Mouse (Mus musculus): ENCODE data around the gene Cox7a2. TPM values are rescaled to one million over a fixed set of nuclear protein-coding genes. Genes with fewer than 3 reads are reported as not detected.

Gene Cox7a2
- 506 TPM for polyA plus RNA-seq (2021)

- POLR2A ChIA-PET = interaction anchor here (0.7 to 0.9 kb wide), 3 partner anchors 9 to 284 kb away, joined by 3 read pairs; no protein-coding TSS in a partner anchor
- DNase-seq (ENCODE audit: low read depth, low spot score) (peak; percentile 54), ATAC-seq (peak; percentile 94)
- no peak for TF ChIP-seq CTCF (IDR thresholded peaks at IDR 0.05)
- in situ Hi-C loops (cut with MboI; ENCODE audit: low pct_unique_long_range_greater_than_20kb) = no loop called here
- CTCF ChIA-PET = interaction anchor here (0.9 to 1.2 kb wide), 3 partner anchors 12 to 17 kb away, joined by 3 to 4 read pairs (median 3); no protein-coding TSS in a partner anchor
- H3K27me3 ChIP-seq = no peaks in the 10 kb centered on the region
Measured at GRCm38 (mm10) chr9:79759385-79760005, at the start of gene Cox7a2. Gene Cox7a2, minus strand, starts transcription at chr9:79759878.

DNA sequence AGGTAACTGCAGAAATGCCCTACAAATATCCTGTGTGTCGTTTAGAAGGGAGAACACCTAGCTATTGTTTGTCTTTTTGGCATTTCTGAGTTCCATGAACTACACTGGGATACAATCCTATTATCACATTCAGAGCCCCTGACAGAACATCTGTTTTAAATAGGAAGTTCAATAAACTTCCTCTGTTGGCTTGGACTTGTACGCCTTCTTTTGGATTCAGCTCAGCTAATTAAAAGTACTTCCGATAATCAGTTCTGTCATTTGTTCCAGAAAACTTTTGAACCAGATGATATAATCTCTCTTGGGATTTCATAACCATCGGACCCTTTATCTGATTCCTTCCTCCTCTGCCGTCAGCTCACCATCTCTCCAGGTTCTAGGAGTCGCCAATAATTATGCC, 49.7 kb upstream of the Cox7a2 start:
- ATAC-seq = no peak
- in situ Hi-C loops (cut with MboI; ENCODE audit: low pct_unique_long_range_greater_than_20kb) = no loop called here
- no peak for DNase-seq (ENCODE audit: low read depth, low spot score)
- peaks cover 33% of the 10 kb centered on the region for H3K27me3 ChIP-seq
- ChIA-PET POLR2A (no interaction called here), CTCF (interaction anchor here (0.7 kb wide), 1 partner anchor 187 kb away, joined by 3 read pairs; no protein-coding TSS in a partner anchor)
- TF ChIP-seq CTCF (IDR thresholded peaks at IDR 0.05) = no peak

GRCm38 (mm10) chr9:79807178-79807577, 47.5 kb upstream of the Cox7a2 start:
- in situ Hi-C loops (cut with MboI; ENCODE audit: low pct_unique_long_range_greater_than_20kb) = no loop called here
- ChIA-PET CTCF (interaction anchor here (0.7 to 2.3 kb wide), 7 partner anchors 12 to 213 kb away, joined by 3 to 13 read pairs (median 5); no protein-coding TSS in a partner anchor), POLR2A (no interaction called here)
- no peak for TF ChIP-seq CTCF (IDR thresholded peaks at IDR 0.05)
- no peak for ATAC-seq
- H3K27me3 ChIP-seq = peaks cover 45% of the 10 kb centered on the region
- DNase-seq (ENCODE audit: low read depth, low spot score) = no peak

DNA sequence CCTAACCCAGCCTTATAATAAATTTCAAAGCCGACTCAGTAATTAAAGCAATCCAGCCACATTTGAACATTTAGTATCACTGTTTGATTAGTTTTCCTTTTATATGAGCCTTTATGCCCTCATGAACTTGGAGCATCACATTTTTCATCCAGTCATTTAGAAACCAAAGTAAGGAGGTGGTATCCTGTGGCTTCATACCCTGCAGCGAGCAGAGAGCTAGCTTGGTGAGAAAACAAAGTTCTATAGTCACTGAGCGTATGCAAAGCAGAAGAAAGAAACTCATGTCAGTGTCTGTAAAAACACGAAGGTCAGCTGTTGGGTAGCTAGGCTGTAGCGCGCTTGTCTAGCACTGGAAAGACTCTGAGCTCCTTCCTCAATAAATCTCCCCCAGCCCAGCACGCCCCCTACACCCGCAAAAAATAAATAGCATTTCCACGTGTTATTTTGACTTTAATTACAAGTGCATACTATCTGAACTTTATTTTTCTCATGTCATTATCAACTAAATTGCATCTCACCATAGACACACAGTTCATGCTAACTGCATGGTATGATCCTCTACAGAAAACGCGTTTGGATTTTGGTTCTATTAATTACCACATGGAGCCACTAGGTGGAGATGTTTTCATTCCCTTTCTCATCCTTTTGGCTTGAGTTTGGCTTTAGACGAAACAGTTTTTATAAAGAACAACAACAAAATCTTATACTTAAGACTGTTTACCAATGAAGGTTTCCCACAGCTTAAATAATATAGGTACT, 46.8 kb upstream of the Cox7a2 start:
- H3K27me3 ChIP-seq = peaks cover 48% of the 10 kb centered on the region
- DNase-seq (ENCODE audit: low read depth, low spot score) = no peak
- CTCF ChIA-PET = interaction anchor here (0.7 to 2.3 kb wide), 11 partner anchors 9 to 213 kb away, joined by 3 to 13 read pairs (median 4); no protein-coding TSS in a partner anchor
- in situ Hi-C loops (cut with MboI; ENCODE audit: low pct_unique_long_range_greater_than_20kb) = no loop called here
- TF ChIP-seq CTCF (IDR thresholded peaks at IDR 0.05) = peak; percentile 51
- POLR2A ChIA-PET = no interaction called here
- no peak for ATAC-seq

GRCm38 (mm10) chr9:79805426-79805825, 45.7 kb upstream of the Cox7a2 start:
- in situ Hi-C loops (cut with MboI; ENCODE audit: low pct_unique_long_range_greater_than_20kb) = no loop called here
- POLR2A ChIA-PET = no interaction called here
- ATAC-seq (no peak), DNase-seq (ENCODE audit: low read depth, low spot score) (no peak)
- peaks cover 53% of the 10 kb centered on the region for H3K27me3 ChIP-seq
- no peak for TF ChIP-seq CTCF (IDR thresholded peaks at IDR 0.05)
- CTCF ChIA-PET = interaction anchor here (1.2 kb wide), 1 partner anchor 85 kb away, joined by 3 read pairs; no protein-coding TSS in a partner anchor

- TF ChIP-seq CTCF (IDR thresholded peaks at IDR 0.05) = no peak
- ATAC-seq (no peak), DNase-seq (ENCODE audit: low read depth, low spot score) (no peak)
- in situ Hi-C loops (cut with MboI; ENCODE audit: low pct_unique_long_range_greater_than_20kb) = no loop called here
- ChIA-PET POLR2A (no interaction called here), CTCF (no interaction called here)
- H3K27me3 ChIP-seq = peaks cover 10% of the 10 kb centered on the region
Measured at GRCm38 (mm10) chr9:79796461-79797135, 36.9 kb upstream of the Cox7a2 start.

GRCm38 (mm10) chr9:79795076-79795475, 35.4 kb upstream of the Cox7a2 start:
- ChIA-PET CTCF (interaction anchor here (1.5 kb wide), 1 partner anchor 12 kb away, joined by 6 read pairs; no protein-coding TSS in a partner anchor), POLR2A (no interaction called here)
- in situ Hi-C loops (cut with MboI; ENCODE audit: low pct_unique_long_range_greater_than_20kb) = no loop called here
- ATAC-seq = no peak
- H3K27me3 ChIP-seq = peaks cover 3% of the 10 kb centered on the region
- TF ChIP-seq CTCF (IDR thresholded peaks at IDR 0.05) = no peak
- no peak for DNase-seq (ENCODE audit: low read depth, low spot score)

DNA sequence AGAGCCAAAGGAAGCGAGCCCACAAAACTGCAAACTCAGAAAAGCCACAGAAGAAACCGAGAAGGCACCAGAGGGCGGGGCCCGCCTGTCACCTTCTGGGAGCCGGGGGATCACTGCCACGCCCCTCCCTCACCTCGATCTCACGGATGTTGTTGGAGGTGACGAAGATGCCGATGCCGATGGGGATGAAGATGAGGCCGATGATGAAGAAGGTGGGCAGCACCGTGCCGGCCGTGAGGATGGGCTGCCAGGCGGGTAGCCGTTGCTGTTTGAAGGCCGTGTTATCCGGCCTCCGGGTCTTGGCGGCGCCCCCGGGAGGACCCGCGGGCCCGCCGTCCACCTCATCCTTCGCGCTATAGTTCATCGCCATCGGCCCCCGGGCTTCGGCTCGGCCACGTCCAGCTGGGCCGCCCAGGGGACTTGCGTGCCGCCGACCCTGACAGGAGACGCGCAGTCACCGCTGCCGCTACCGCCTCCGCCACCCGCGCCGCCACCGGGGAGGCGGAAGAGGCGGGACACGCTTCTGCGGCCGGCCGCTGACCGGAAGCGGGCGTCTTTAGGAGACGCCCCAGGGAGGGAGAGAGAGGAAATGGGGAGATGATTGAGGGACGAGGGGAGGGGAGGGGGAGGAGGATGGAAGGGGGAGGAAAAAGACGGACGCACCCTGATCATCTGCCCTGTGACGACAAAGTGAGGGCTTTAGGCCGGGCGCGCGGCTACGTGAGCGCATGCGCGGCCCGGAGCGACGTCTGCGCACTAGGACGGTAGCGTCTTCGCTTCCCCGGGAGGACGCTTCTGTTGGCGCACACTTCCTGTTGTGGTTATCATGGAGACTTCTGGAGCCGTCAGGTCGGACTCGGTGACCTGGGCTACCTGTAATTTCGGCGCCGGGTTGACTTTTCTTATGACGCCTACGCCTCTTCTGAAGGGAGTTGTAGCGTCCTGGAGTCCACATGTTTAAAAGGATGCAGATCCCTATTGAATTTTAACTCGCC, 33.5 kb upstream of the Cox7a2 start, which contains the start of gene Tmem30a:
Tmem30a (minus strand) TSS at position 667 of the 995 bp plus-strand sequence.
- in situ Hi-C loops (cut with MboI; ENCODE audit: low pct_unique_long_range_greater_than_20kb) = no loop called here
- no peaks in the 10 kb centered on the region for H3K27me3 ChIP-seq
- TF ChIP-seq CTCF (IDR thresholded peaks at IDR 0.05) = no peak
- DNase-seq (ENCODE audit: low read depth, low spot score) (peak; percentile 90), ATAC-seq (peak; percentile 97)
- POLR2A ChIA-PET = no interaction called here
- CTCF ChIA-PET = no interaction called here

- TF ChIP-seq CTCF (IDR thresholded peaks at IDR 0.05) = no peak
- no peak for ATAC-seq
- DNase-seq (ENCODE audit: low read depth, low spot score) = no peak
- POLR2A ChIA-PET = no interaction called here
- H3K27me3 ChIP-seq = no peaks in the 10 kb centered on the region
- CTCF ChIA-PET = no interaction called here
- in situ Hi-C loops (cut with MboI; ENCODE audit: low pct_unique_long_range_greater_than_20kb) = no loop called here
Measured at GRCm38 (mm10) chr9:79785794-79786085, 26.1 kb upstream of the Cox7a2 start.
